Mouse (Mus musculus): ENCODE results near the gene Kcnd1. TPM values are rescaled to one million over a fixed set of nuclear protein-coding genes. Genes with fewer than 3 reads are reported as not detected.
A peak's percentile ranks its signal among the peaks of the same experiment; 100 is the strongest.

Kcnd1 gene
- polyA plus RNA-seq, 2 experiments = 0.19 to 0.37 TPM

DNA sequence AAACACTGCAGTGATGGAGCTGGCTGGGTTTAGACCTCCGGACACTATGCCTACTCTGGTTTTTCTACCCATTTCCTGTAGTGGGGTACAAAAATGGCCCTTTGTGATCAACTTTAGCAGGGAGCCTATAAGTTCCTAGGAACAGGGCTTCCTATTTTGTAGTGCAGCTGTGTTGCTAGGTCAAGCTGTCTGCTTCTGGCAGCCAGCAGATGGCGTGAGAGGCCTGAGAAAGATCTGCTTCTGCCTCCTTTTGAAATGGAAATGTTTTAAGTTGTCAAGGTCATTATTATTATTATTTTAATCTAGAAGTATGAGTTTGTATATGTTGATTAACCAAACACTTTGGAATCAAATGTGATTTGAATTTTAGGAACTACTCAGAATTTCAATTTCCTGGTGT is 32.5 kb downstream of the Kcnd1 start:
- H3K27ac ChIP-seq = no peak overlapping the region
- H3K9ac ChIP-seq (replicated peaks) = no peak overlapping the region
- no peak overlapping the region for H3K4me3 ChIP-seq (ENCODE audit: insufficient read depth in 1 of 2, low read depth in 2 of 2, low read length in 2 of 2)
- TF ChIP-seq CTCF (IDR thresholded peaks at IDR 0.05; ENCODE audit: low read depth) (peak; percentile 61), EP300 (IDR thresholded peaks at IDR 0.05; ENCODE audit: low read depth) (no peak)
- peaks cover 0 to 4% of the 10 kb centered on the region in 2 experiments; a peak in 3 of 4 replicates for H3K4me1 ChIP-seq (replicated peaks; ENCODE audit: control insufficient read depth in 2 of 2, insufficient read depth in 2 of 2, low read length in 1 of 2)
- H3K27me3 ChIP-seq (ENCODE audit: control insufficient read depth, insufficient read depth, low read length) = no peaks in the 10 kb centered on the region
- peaks cover 16% of the 10 kb centered on the region for H3K36me3 ChIP-seq (replicated peaks; ENCODE audit: control insufficient read depth, insufficient read depth, low read depth)
- ATAC-seq (ENCODE audit: insufficient read depth) (no peak), DNase-seq (ENCODE audit: low read depth in 3 of 3, low spot score in 3 of 3) (no peak)
- H3K9me3 ChIP-seq (ENCODE audit: control insufficient read depth, low read length) = no peaks in the 10 kb centered on the region
- WGBS (ENCODE audit: insufficient replicate concordance) = 11% methylated on average over 2 of the region's 2 CpGs
- no peak overlapping the region for H3K4me2 ChIP-seq (ENCODE audit: low read depth)

GRCm38 (mm10) chrX:7859191-7859753 is 37.2 kb downstream of the Kcnd1 start:
- TF ChIP-seq CTCF (IDR thresholded peaks at IDR 0.05; ENCODE audit: low read depth) (no peak), EP300 (IDR thresholded peaks at IDR 0.05; ENCODE audit: low read depth) (no peak)

DNA sequence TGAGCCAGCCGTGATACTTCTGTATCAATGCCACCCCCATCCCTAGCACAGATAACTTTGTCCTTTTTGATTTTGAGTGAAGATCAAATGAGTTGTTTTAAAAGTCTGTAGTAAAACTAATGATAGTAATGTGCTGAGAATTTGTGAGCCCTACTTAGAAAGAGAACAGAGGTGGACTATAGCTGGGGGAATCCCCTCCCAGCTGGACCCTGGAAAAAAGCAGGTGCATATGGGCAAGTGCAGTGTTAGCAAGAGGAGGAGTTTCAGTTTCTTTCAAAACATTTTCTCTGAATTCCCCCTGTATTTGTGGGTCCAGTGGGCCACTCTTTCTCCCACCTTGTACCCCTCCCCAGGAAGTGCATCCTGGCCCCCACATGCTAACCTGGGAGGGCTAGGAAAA is 41.1 kb downstream of the Kcnd1 start:
- TF ChIP-seq CTCF (IDR thresholded peaks at IDR 0.05; ENCODE audit: low read depth) = no peak
- no peak for TF ChIP-seq EP300 (IDR thresholded peaks at IDR 0.05; ENCODE audit: low read depth)
- ATAC-seq (ENCODE audit: insufficient read depth) = no peak

More at GRCm38 (mm10) chrX:7859191-7859753, 37.2 kb downstream of the Kcnd1 start:
- no peak overlapping the region for H3K27ac ChIP-seq
- H3K9me3 ChIP-seq (ENCODE audit: control insufficient read depth, low read length) = no peaks in the 10 kb centered on the region
- WGBS (ENCODE audit: insufficient replicate concordance) = 24% methylated on average over 2 of the region's 3 CpGs
- ATAC-seq (ENCODE audit: insufficient read depth) (peak; percentile 33; the same call in 1 of the 2 replicates), DNase-seq (ENCODE audit: low read depth in 3 of 3, low spot score in 3 of 3) (no peak)
- H3K9ac ChIP-seq (replicated peaks) = no peak overlapping the region
- H3K36me3 ChIP-seq (replicated peaks; ENCODE audit: control insufficient read depth, insufficient read depth, low read depth) = peaks cover 8% of the 10 kb centered on the region; the same call in 1 of the 2 replicates
- no peak overlapping the region for H3K4me3 ChIP-seq (ENCODE audit: insufficient read depth in 1 of 2, low read depth in 2 of 2, low read length in 2 of 2)
- H3K27me3 ChIP-seq (ENCODE audit: control insufficient read depth, insufficient read depth, low read length) = no peaks in the 10 kb centered on the region
- peaks cover 2 to 18% of the 10 kb centered on the region in 2 experiments; a peak in 3 of 4 replicates for H3K4me1 ChIP-seq (replicated peaks; ENCODE audit: control insufficient read depth in 2 of 2, insufficient read depth in 2 of 2, low read length in 1 of 2)
- 0 out of 2 replicates have a peak overlapping the region, but pooled peaks have one; percentile 6 for H3K4me2 ChIP-seq (ENCODE audit: low read depth)

DNA sequence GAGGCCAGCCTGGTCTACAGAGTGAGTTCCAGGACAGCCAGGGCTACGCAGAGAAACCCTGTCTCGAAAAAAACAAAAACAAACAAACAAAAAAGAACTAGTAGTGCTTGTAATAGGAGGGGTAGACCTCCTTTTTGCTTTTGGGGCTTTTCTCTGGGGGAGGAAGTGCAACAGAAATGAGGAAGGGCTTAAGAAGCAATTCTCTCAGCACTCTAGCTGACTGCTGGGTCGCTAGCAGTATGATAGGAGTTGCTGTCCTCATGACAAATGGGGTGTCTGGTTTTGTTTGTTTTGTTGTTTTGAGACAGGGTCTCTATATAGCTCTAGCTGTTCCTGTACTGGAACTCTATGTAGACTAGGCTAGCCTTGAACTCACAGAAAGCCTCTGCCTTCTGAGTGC is 42.5 kb downstream of the Kcnd1 start:
- no peak for ATAC-seq (ENCODE audit: insufficient read depth)
- 53% methylated on average over 3 of the region's 3 CpGs for WGBS (ENCODE audit: insufficient replicate concordance)
- Histone ChIP-seq H3K4me3 (ENCODE audit: insufficient read depth in 1 of 2, low read depth in 2 of 2, low read length in 2 of 2) (no peak overlapping the region), H3K36me3 (replicated peaks; ENCODE audit: control insufficient read depth, insufficient read depth, low read depth) (peaks cover 9% of the 10 kb centered on the region), H3K9ac (replicated peaks) (no peak overlapping the region), H3K27ac (no peak overlapping the region), H3K27me3 (ENCODE audit: control insufficient read depth, insufficient read depth, low read length) (no peaks in the 10 kb centered on the region), H3K4me1 (replicated peaks; ENCODE audit: control insufficient read depth in 2 of 2, insufficient read depth in 2 of 2, low read length in 1 of 2) (peaks cover 2 to 17% of the 10 kb centered on the region in 2 experiments; a peak in 3 of 4 replicates), H3K4me2 (ENCODE audit: low read depth) (no peak overlapping the region), H3K9me3 (ENCODE audit: control insufficient read depth, low read length) (no peaks in the 10 kb centered on the region)
- no peak for DNase-seq (ENCODE audit: low read depth in 3 of 3, low spot score in 3 of 3)
- TF ChIP-seq EP300 (IDR thresholded peaks at IDR 0.05; ENCODE audit: low read depth) (no peak), CTCF (IDR thresholded peaks at IDR 0.05; ENCODE audit: low read depth) (no peak)

More for the DNA sequence above, 41.1 kb downstream of the Kcnd1 start:
- DNase-seq (ENCODE audit: low read depth in 3 of 3, low spot score in 3 of 3) = no peak
- H3K4me2 ChIP-seq (ENCODE audit: low read depth) = no peak overlapping the region
- no peak overlapping the region for H3K9ac ChIP-seq (replicated peaks)
- WGBS (ENCODE audit: insufficient replicate concordance) = 76% methylated on average over 1 of the region's 1 CpGs
- no peaks in the 10 kb centered on the region for H3K27me3 ChIP-seq (ENCODE audit: control insufficient read depth, insufficient read depth, low read length)
- H3K36me3 ChIP-seq (replicated peaks; ENCODE audit: control insufficient read depth, insufficient read depth, low read depth) = peaks cover 5% of the 10 kb centered on the region
- no peak overlapping the region for H3K4me3 ChIP-seq (ENCODE audit: insufficient read depth in 1 of 2, low read depth in 2 of 2, low read length in 2 of 2)
- no peaks in the 10 kb centered on the region for H3K9me3 ChIP-seq (ENCODE audit: control insufficient read depth, low read length)
- peaks cover 2 to 21% of the 10 kb centered on the region in 2 experiments; a peak in 3 of 4 replicates for H3K4me1 ChIP-seq (replicated peaks; ENCODE audit: control insufficient read depth in 2 of 2, insufficient read depth in 2 of 2, low read length in 1 of 2)
- no peak overlapping the region for H3K27ac ChIP-seq

GRCm38 (mm10) chrX:7865343-7865742 is 43.3 kb downstream of the Kcnd1 start:
- Histone ChIP-seq H3K27me3 (ENCODE audit: control insufficient read depth, insufficient read depth, low read length) (no peaks in the 10 kb centered on the region), H3K4me2 (ENCODE audit: low read depth) (no peak overlapping the region), H3K27ac (no peak overlapping the region), H3K4me3 (ENCODE audit: insufficient read depth in 1 of 2, low read depth in 2 of 2, low read length in 2 of 2) (no peak overlapping the region), H3K9ac (replicated peaks) (no peak overlapping the region), H3K4me1 (replicated peaks; ENCODE audit: control insufficient read depth in 2 of 2, insufficient read depth in 2 of 2, low read length in 1 of 2) (peaks cover 2 to 12% of the 10 kb centered on the region in 2 experiments; a peak in 2 of 4 replicates), H3K36me3 (replicated peaks; ENCODE audit: control insufficient read depth, insufficient read depth, low read depth) (peaks cover 9% of the 10 kb centered on the region), H3K9me3 (ENCODE audit: control insufficient read depth, low read length) (no peaks in the 10 kb centered on the region)
- no peak for TF ChIP-seq EP300 (IDR thresholded peaks at IDR 0.05; ENCODE audit: low read depth)
- no peak for TF ChIP-seq CTCF (IDR thresholded peaks at IDR 0.05; ENCODE audit: low read depth)
- DNase-seq (ENCODE audit: low read depth in 3 of 3, low spot score in 3 of 3) = no peak
- 56% methylated on average over 2 of the region's 2 CpGs for WGBS (ENCODE audit: insufficient replicate concordance)
- no peak for ATAC-seq (ENCODE audit: insufficient read depth)
